Mouse (Mus musculus) naive thymus-derived CD4-positive, alpha-beta T cell, adult 5 months (primary cell): Measurements from ENCODE around the gene Neurl3. TPM values are rescaled to one million over a fixed set of nuclear protein-coding genes. Genes with fewer than 3 reads are reported as not detected.

ENCODE experiments used
- polyA plus RNA-seq: library from polyadenylated mRNA; unstranded; fragments of 100-300 nt; shearing (Covaris generic); gene quantifications from one replicate; pipeline ENCODE4 v1.2.1, GENCODE M21; 2017

The Neurl3 gene
- polyA plus RNA-seq = 427 TPM

DNA sequence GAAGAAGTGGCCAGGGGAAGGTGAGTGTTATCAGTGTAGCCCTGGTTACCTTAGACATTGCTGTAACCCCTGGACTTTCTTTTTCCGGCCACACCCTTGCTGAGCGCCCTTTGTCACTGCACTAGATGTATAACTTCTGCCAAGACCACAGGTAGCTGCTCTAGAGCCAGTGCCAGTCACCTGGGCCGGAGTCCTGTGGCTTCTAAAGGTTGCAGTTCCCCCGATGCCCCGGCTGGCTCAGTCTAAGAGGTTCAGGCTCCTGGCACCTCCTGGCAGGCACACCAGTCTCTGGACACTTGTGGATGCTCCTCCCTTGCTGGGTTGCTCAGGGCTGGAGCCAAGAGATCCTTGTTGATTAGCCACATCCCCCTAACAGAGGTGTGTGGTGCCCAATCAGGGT lies at the start of gene Neurl3:
Gene Neurl3, minus strand, starts transcription at position 225 of the 400 bp plus-strand sequence.

DNA sequence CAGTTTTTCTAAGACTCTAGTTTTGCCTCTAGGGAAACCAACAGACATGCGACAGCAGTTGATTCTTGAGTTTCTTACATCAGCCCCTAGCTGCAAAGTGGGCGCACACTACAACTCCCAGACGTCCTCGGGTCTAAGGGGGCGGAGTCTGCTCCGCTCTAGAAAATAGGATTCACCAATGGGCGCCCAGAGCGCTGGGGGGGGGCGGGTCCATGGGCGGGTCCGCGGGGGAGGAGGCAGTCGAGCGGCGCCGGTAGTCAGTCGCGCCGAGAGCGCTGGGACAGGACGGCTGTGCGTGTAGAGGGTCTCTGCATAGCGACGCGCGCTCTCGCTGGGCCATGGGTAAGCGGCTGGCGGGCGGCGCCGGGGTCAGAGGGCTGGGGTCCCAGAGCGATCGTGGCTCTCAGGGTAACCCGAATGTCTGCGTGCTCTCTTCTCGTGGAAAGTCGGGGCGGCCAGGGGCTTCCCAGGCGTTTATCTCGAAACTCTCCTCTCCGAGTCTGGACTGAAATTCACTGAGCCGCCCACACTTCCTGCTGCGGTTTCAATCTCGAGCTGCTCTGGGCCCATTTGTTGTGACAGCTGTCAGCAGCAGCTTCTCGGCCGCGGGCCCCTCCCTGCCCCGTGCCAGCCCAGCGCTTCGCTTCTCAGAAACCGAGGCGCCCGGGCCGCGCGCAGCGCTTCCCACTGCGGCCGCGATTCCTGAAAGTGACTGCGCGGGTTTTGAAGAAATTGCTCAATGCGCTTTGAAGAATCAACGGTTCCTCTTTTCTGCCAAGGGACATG lies 33.2 kb upstream of the Neurl3 start, which contains the start of gene Arid5a:
Gene Arid5a, plus strand, starts transcription at position 239 of the 786 bp plus-strand sequence.

DNA sequence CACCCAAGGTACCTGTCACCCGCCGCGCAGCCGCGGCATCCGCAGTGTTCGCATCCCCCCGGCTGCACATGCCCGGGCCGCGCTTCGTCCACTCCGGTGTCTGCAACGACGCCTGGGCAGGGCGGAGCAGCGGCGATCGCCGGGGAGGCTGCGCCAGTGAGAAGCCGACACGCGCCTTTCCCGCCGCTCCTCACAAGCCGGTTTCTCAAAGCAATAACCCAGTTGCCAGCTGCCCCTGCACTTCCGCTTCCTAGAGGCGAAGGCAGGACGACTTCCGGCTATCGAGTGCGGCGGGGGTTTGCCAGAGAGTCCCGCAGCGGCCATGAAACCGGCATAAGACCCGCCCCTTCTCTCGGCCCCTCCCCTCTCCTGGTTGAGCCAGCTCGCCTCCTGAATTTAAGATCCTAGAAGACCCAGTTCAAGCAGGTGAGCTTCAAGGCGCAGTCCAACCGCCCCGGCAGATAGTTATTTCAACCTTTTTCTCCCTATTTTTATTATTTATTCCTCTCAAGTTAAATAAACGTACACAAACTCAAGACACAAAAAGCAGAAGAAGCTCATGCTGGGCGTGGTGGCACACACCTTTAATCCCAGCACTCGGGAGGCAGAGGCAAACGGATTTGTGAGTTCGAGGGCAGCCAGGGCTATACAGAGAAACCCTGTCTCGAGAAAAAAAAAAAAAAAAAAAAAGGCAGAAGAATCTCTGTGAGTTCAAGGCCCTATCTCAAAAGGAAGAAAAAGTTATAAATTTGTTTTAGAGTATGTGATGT lies 30.2 kb downstream of the Neurl3 start, which contains the start of gene Uggt1:
Gene Uggt1, minus strand, starts transcription at position 663 of the 770 bp plus-strand sequence.

Other genes with a start within 250 kb of the Neurl3 start
- 27.1 TPM for gene Hs6st1, start 206.3 kb downstream of the Neurl3 start, polyA plus RNA-seq
- gene Uggt1, start 30.0 kb downstream of the Neurl3 start, polyA plus RNA-seq = 109 TPM
- gene Arid5a, start 33.1 kb upstream of the Neurl3 start, polyA plus RNA-seq = 719 TPM
- 111 TPM for gene Kansl3, start 94.5 kb upstream of the Neurl3 start, polyA plus RNA-seq
- 1.1 TPM for gene Fer1l5, start 97.6 kb upstream of the Neurl3 start, polyA plus RNA-seq
- 33.5 TPM for gene Lman2l, start 170.6 kb upstream of the Neurl3 start, polyA plus RNA-seq
- 5.8 TPM for gene Cnnm4, start 196.9 kb upstream of the Neurl3 start, polyA plus RNA-seq
- 34.6 TPM for gene Cnnm3, start 237.2 kb upstream of the Neurl3 start, polyA plus RNA-seq